Mouse (Mus musculus): ENCODE data around the gene Fam107b. TPM values are rescaled to one million over a fixed set of nuclear protein-coding genes. Genes with fewer than 3 reads are reported as not detected.

Gene Fam107b
- polyA plus RNA-seq, 1 experiment from 2014 or later, result 41.2 TPM

- WGBS, result 74% methylated on average over 7 of the region's 7 CpGs
- no peak for DNase-seq
Observed at GRCm38 (mm10) chr2:3573883-3574282, 3.6 kb downstream of the Fam107b start.

GRCm38 (mm10) chr2:3575140-3575539, 4.9 kb downstream of the Fam107b start:
- Histone ChIP-seq H3K4me1 (ENCODE audit: insufficient read depth) (no peaks in the 10 kb centered on the region), H3K4me2 (no peak overlapping the region), H3K4me3 (ENCODE audit: low read depth, low read length) (no peak overlapping the region), H3K27ac (ENCODE audit: low read depth) (no peak overlapping the region), H3K36me3 (ENCODE audit: insufficient read depth) (no peaks in the 10 kb centered on the region), H3K27me3 (ENCODE audit: insufficient read depth, low read length) (no peaks in the 10 kb centered on the region), H3K9me3 (ENCODE audit: low read depth, low read length) (no peaks in the 10 kb centered on the region), H3K9ac (no peak overlapping the region)
- TF ChIP-seq CTCF (IDR thresholded peaks at IDR 0.05; ENCODE audit: low read depth), result no peak
- ATAC-seq (ENCODE audit: insufficient read depth) (no peak), DNase-seq (no peak)
- 88% methylated on average over 1 of the region's 1 CpGs for WGBS

More at GRCm38 (mm10) chr2:3573883-3574282, 3.6 kb downstream of the Fam107b start:
- no peaks in the 10 kb centered on the region for H3K4me1 ChIP-seq (ENCODE audit: insufficient read depth)
- ATAC-seq (ENCODE audit: insufficient read depth), result no peak
- no peak overlapping the region for H3K4me3 ChIP-seq (ENCODE audit: low read depth, low read length)
- no peak overlapping the region for H3K9ac ChIP-seq
- no peaks in the 10 kb centered on the region for H3K9me3 ChIP-seq (ENCODE audit: low read depth, low read length)
- no peak overlapping the region for H3K4me2 ChIP-seq
- TF ChIP-seq CTCF (IDR thresholded peaks at IDR 0.05; ENCODE audit: low read depth), result no peak
- H3K36me3 ChIP-seq (ENCODE audit: insufficient read depth), result no peaks in the 10 kb centered on the region
- no peak overlapping the region for H3K27ac ChIP-seq (ENCODE audit: low read depth)
- no peaks in the 10 kb centered on the region for H3K27me3 ChIP-seq (ENCODE audit: insufficient read depth, low read length)

- H3K27ac ChIP-seq (ENCODE audit: low read depth), result no peak overlapping the region
- H3K27me3 ChIP-seq (ENCODE audit: insufficient read depth, low read length), result no peaks in the 10 kb centered on the region
- H3K4me3 ChIP-seq (ENCODE audit: low read depth, low read length), result no peak overlapping the region
- no peaks in the 10 kb centered on the region for H3K4me1 ChIP-seq (ENCODE audit: insufficient read depth)
- H3K9ac ChIP-seq, result no peak overlapping the region
- H3K9me3 ChIP-seq (ENCODE audit: low read depth, low read length), result no peaks in the 10 kb centered on the region
- DNase-seq (peak; percentile 34), ATAC-seq (ENCODE audit: insufficient read depth) (no peak)
- 73% methylated on average over 1 of the region's 1 CpGs for WGBS
- TF ChIP-seq CTCF (IDR thresholded peaks at IDR 0.05; ENCODE audit: low read depth), result no peak
- no peaks in the 10 kb centered on the region for H3K36me3 ChIP-seq (ENCODE audit: insufficient read depth)
- no peak overlapping the region for H3K4me2 ChIP-seq
Observed at GRCm38 (mm10) chr2:3576346-3576745, 6.1 kb downstream of the Fam107b start.

GRCm38 (mm10) chr2:3577216-3577615, 6.9 kb downstream of the Fam107b start:
- no peak overlapping the region for H3K27ac ChIP-seq (ENCODE audit: low read depth)
- no peak for TF ChIP-seq CTCF (IDR thresholded peaks at IDR 0.05; ENCODE audit: low read depth)

GRCm38 (mm10) chr2:3578180-3578902, 8.1 kb downstream of the Fam107b start:
- Histone ChIP-seq H3K4me1 (ENCODE audit: insufficient read depth) (no peaks in the 10 kb centered on the region), H3K27ac (ENCODE audit: low read depth) (no peak overlapping the region), H3K36me3 (ENCODE audit: insufficient read depth) (no peaks in the 10 kb centered on the region), H3K4me3 (ENCODE audit: low read depth, low read length) (no peak overlapping the region), H3K9me3 (ENCODE audit: low read depth, low read length) (no peaks in the 10 kb centered on the region), H3K27me3 (ENCODE audit: insufficient read depth, low read length) (no peaks in the 10 kb centered on the region), H3K9ac (no peak overlapping the region), H3K4me2 (no peak overlapping the region)
- no peak for TF ChIP-seq CTCF (IDR thresholded peaks at IDR 0.05; ENCODE audit: low read depth)
- 67% methylated on average over 8 of the region's 8 CpGs for WGBS
- DNase-seq (no peak), ATAC-seq (ENCODE audit: insufficient read depth) (no peak)

More at GRCm38 (mm10) chr2:3577216-3577615, 6.9 kb downstream of the Fam107b start:
- WGBS, result 43% methylated on average over 1 of the region's 1 CpGs
- no peak overlapping the region for H3K9ac ChIP-seq
- H3K9me3 ChIP-seq (ENCODE audit: low read depth, low read length), result no peaks in the 10 kb centered on the region
- no peak overlapping the region for H3K4me3 ChIP-seq (ENCODE audit: low read depth, low read length)
- ATAC-seq (ENCODE audit: insufficient read depth), result no peak
- no peaks in the 10 kb centered on the region for H3K36me3 ChIP-seq (ENCODE audit: insufficient read depth)
- no peak for DNase-seq
- H3K4me1 ChIP-seq (ENCODE audit: insufficient read depth), result no peaks in the 10 kb centered on the region
- no peak overlapping the region for H3K4me2 ChIP-seq
- no peaks in the 10 kb centered on the region for H3K27me3 ChIP-seq (ENCODE audit: insufficient read depth, low read length)

- H3K9me3 ChIP-seq (ENCODE audit: low read depth, low read length), result no peaks in the 10 kb centered on the region
- no peak overlapping the region for H3K27ac ChIP-seq (ENCODE audit: low read depth)
- 76% methylated on average over 2 of the region's 2 CpGs for WGBS
- H3K4me1 ChIP-seq (ENCODE audit: insufficient read depth), result no peaks in the 10 kb centered on the region
- H3K36me3 ChIP-seq (ENCODE audit: insufficient read depth), result no peaks in the 10 kb centered on the region
- no peak for TF ChIP-seq CTCF (IDR thresholded peaks at IDR 0.05; ENCODE audit: low read depth)
- no peak overlapping the region for H3K4me3 ChIP-seq (ENCODE audit: low read depth, low read length)
- H3K4me2 ChIP-seq, result no peak overlapping the region
- ATAC-seq (ENCODE audit: insufficient read depth) (no peak), DNase-seq (no peak)
- no peak overlapping the region for H3K9ac ChIP-seq
- no peaks in the 10 kb centered on the region for H3K27me3 ChIP-seq (ENCODE audit: insufficient read depth, low read length)
Observed at GRCm38 (mm10) chr2:3579316-3579902, 9.1 kb downstream of the Fam107b start.

GRCm38 (mm10) chr2:3582830-3583229, 12.5 kb downstream of the Fam107b start:
- H3K4me3 ChIP-seq (ENCODE audit: low read depth, low read length), result no peak overlapping the region
- no peaks in the 10 kb centered on the region for H3K9me3 ChIP-seq (ENCODE audit: low read depth, low read length)
- 53% methylated on average over 2 of the region's 2 CpGs for WGBS
- no peaks in the 10 kb centered on the region for H3K4me1 ChIP-seq (ENCODE audit: insufficient read depth)
- H3K9ac ChIP-seq, result no peak overlapping the region
- H3K27ac ChIP-seq (ENCODE audit: low read depth), result no peak overlapping the region
- DNase-seq (no peak), ATAC-seq (ENCODE audit: insufficient read depth) (no peak)
- TF ChIP-seq CTCF (IDR thresholded peaks at IDR 0.05; ENCODE audit: low read depth), result no peak
- H3K36me3 ChIP-seq (ENCODE audit: insufficient read depth), result no peaks in the 10 kb centered on the region
- H3K4me2 ChIP-seq, result no peak overlapping the region
- H3K27me3 ChIP-seq (ENCODE audit: insufficient read depth, low read length), result no peaks in the 10 kb centered on the region

Data from lung, embryonic 14.5 days (tissue).